Mouse (Mus musculus) E14TG2a.4 (cell line): ENCODE measurements around the gene Dnajc15.

Experiments used
- H3K27me3 ChIP-seq: 2 replicates; pipeline ENCODE4 v1.6.1; 2014; ENCODE audit warnings: low read length, control low read depth; ENCODE audit not compliant: insufficient read depth
- H3K36me3 ChIP-seq: 2 replicates; pipeline ENCODE4 v1.6.1; 2014; ENCODE audit warnings: low read length, control low read depth; ENCODE audit not compliant: insufficient read depth
- H3K4me1 ChIP-seq: replicated peaks from 2 replicates; pipeline ENCODE4 v1.6.1; 2014; ENCODE audit warnings: low read depth, low read length, control low read depth
- H3K4me3 ChIP-seq: replicated peaks from 2 replicates; pipeline ENCODE4 v1.5.1; 2014; ENCODE audit warnings: mild to moderate bottlenecking, low read length
- H3K9me3 ChIP-seq: 2 replicates; pipeline ENCODE4 v1.6.1; 2014; ENCODE audit warnings: low read length, control low read depth
- CTCF ChIP-seq: conservative IDR thresholded peaks from 2 replicates; pipeline ENCODE4 v1.5.1; 2014; ENCODE audit warnings: low read length
- NANOG ChIP-seq: IDR thresholded peaks from 2 replicates; pipeline ENCODE4 v1.6.1; 2014; ENCODE audit warnings: borderline replicate concordance, low read length, mixed read lengths
- POU5F1 ChIP-seq: IDR thresholded peaks from 2 replicates; pipeline ENCODE4 v1.6.1; 2014; ENCODE audit warnings: low read length, borderline replicate concordance

Gene Dnajc15

DNA sequence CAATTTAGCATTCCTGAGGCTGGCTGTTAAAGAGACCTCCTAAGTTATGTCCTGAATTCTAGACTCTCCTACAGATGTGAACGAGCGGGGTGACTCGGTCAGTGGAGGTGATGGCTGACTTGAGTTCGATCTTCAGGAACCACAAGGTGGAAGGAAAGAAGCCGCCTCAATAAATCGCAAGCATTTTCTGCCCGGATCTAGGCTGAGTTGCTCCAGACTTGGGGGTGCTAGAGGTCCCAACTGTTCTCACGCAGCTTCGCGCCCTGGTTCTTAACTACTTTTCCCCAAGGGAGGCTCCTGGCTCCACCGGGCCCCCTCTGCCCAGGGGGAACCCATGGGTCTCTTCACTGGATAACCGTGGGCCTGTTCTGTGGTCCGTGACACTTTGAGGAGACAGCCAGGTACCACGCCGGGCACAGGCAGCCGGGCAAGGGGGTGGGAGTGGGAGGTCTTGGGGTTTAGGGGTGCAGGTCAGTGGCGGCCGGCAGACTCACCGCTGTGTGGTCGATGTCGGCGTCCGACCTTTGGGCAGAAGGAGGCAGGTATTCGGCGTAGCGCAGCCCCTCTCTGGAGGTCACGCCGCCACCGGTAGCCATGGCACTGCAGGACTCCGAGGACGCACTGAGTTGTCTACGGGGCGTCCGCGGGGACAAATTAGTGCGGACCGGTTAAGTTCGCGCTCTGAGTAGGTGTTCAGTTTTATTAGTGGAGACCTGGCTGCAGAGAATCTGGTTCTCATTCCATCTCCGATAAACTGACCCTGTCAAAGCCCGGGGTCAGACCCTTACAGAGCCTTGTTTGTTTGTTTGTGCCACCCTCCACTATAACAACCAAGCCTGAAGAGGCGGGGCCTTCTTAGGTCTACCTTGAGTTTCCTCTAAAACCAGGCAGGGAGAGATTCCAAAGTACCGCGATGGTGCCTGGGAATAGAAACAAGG lies at the start of gene Dnajc15:
Dnajc15 (minus strand) TSS at position 822 of the 938 bp plus-strand sequence.
- Histone ChIP-seq H3K27me3 (peaks cover 3% of the 10 kb centered on the region; the same call in 1 of the 2 replicates), H3K9me3 (no peaks in the 10 kb centered on the region), H3K4me1 (peaks cover 13% of the 10 kb centered on the region), H3K4me3 (peak within 1 kb of the TSS; percentile 94), H3K36me3 (peaks cover 9% of the 10 kb centered on the region; the same call in 1 of the 2 replicates)
- TF ChIP-seq NANOG (no peak), CTCF (no peak), POU5F1 (no peak)

DNA sequence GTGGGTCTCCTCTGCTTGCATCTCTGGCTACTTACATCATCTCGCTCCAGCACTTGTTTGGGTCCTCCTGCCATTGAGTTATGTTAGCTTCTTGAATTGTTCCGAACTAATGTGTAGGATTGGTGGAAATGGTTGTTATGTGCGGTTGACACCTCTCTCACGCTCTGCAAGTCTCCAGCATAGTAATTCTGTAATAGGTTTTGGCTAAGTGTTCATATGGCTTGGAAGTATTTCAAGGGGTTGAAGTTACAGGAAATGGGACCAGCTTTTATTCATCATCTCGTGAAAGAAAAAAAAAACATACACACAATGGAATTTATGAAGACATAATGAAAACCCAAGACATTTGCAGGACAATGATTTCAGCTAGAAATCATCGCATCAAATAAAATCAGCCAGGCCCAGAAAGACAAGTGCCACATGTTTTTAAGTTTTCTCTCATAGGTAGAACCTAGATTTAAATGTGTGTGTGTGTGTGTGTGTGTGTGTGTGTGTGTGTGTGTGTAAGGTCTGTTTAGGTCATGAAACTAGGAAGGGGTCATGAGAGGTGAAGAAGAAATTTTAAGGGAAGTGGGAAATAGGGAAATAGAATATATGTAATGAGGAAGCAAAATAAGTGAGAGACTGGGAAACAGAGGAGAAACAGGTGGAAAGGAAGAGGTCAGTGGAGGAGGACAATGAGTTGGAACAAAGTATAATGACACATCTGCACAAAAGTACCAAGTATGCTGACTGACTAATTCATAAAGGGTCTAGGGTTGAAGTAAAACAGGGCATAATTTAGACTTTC lies 48.3 kb upstream of the Dnajc15 start:
- Histone ChIP-seq H3K9me3 (no peaks in the 10 kb centered on the region), H3K4me1 (no peaks in the 10 kb centered on the region), H3K4me3 (no peak overlapping the region), H3K27me3 (peaks cover 7% of the 10 kb centered on the region), H3K36me3 (no peaks in the 10 kb centered on the region)
- TF ChIP-seq POU5F1 (no peak), NANOG (no peak), CTCF (no peak)

DNA sequence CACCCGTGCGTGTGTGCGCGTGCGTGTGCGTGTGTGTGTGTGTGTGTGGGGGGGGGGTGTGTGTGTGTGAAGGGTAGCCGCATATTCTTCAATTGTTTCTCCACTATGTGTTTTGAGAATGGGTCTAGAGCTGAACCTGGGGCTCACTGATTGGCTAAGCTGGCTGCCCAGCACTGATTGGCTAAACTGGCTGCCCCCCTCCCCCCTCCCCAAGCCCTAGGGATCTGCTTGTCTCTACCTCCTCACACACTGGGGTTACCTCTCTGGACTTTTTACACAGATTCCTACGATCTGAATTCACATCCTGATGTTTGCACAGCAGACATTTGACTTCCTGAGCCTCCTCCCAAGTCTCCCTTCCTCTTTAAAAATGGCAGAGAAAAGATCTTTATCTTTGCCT lies 46.7 kb upstream of the Dnajc15 start:
- peaks cover 7% of the 10 kb centered on the region for H3K27me3 ChIP-seq
- TF ChIP-seq NANOG = no peak
- no peak for TF ChIP-seq CTCF
- no peak for TF ChIP-seq POU5F1
- H3K4me3 ChIP-seq = no peak overlapping the region
- H3K4me1 ChIP-seq = no peaks in the 10 kb centered on the region
- no peaks in the 10 kb centered on the region for H3K36me3 ChIP-seq
- H3K9me3 ChIP-seq = peaks cover 7% of the 10 kb centered on the region

DNA sequence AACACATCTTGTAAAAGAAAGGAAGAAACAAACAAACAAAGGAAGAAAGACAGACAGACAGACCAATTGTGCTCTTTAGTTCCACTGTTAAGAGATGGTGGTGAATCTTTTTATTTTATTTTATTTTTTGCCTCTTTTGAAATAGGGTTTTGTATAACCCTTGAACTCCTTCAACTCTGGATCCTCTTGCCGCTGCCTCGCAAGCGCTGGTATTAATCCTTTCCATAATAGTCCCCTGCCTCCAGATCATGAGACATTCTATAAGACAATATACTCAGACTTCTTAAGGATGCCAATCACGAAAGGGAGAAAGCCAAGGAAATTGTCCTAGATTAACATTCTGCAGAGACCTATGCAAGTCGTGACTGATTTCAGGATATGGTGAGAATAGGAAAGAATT lies 40.9 kb upstream of the Dnajc15 start:
- Histone ChIP-seq H3K4me1 (no peaks in the 10 kb centered on the region), H3K27me3 (0 out of 2 replicates have a peak, but pooled peaks cover 2% of the 10 kb centered on the region), H3K36me3 (no peaks in the 10 kb centered on the region), H3K9me3 (peaks cover 11% of the 10 kb centered on the region), H3K4me3 (no peak overlapping the region)
- TF ChIP-seq NANOG = no peak
- no peak for TF ChIP-seq CTCF
- TF ChIP-seq POU5F1 = no peak

DNA sequence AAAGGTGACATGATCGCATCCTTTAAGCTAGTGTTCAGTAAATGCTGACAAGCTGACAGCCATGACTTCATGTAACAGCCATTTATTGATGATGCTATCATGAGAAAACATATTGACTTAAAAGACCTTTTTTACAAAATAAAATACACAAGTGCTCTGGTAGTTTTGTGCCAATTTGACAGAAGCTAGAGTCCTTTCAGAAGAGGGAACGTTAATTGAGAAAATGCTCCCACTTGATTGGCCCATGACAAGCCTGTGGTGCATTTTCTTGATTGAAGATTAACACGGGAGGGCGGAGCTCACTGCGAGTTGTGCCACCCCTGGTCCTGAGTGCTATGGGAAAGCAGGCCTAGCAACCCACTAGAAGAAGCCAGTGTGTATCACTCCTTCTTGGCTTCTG lies 31.7 kb upstream of the Dnajc15 start:
- no peaks in the 10 kb centered on the region for H3K36me3 ChIP-seq
- H3K4me1 ChIP-seq = no peaks in the 10 kb centered on the region
- H3K9me3 ChIP-seq = peaks cover 6% of the 10 kb centered on the region
- peaks cover 27% of the 10 kb centered on the region for H3K27me3 ChIP-seq
- TF ChIP-seq CTCF = no peak
- TF ChIP-seq NANOG = no peak
- no peak for TF ChIP-seq POU5F1
- H3K4me3 ChIP-seq = no peak overlapping the region

DNA sequence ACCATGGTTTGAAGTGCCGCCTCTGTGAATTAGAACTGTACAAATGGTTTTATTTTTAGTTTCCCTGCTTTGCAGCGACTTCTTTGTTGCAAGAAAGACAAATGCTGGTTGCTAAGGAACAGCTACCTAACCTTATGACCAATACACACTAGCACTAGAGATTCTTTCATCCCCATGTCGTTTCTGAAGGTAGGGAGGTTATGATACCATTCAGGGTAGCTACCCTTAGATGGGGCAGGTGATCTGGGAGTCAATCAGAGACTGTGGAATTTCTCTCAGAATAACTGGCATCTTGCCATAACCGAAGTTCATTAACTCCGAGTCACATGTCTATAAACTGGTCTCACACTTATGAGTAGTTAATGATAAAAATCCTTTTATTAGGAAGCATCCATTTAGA lies 30.5 kb upstream of the Dnajc15 start:
- H3K9me3 ChIP-seq = peaks cover 4% of the 10 kb centered on the region
- no peak for TF ChIP-seq CTCF
- TF ChIP-seq POU5F1 = no peak
- no peak for TF ChIP-seq NANOG
- peaks cover 29% of the 10 kb centered on the region for H3K27me3 ChIP-seq
- H3K36me3 ChIP-seq = no peaks in the 10 kb centered on the region
- H3K4me1 ChIP-seq = no peaks in the 10 kb centered on the region
- no peak overlapping the region for H3K4me3 ChIP-seq

DNA sequence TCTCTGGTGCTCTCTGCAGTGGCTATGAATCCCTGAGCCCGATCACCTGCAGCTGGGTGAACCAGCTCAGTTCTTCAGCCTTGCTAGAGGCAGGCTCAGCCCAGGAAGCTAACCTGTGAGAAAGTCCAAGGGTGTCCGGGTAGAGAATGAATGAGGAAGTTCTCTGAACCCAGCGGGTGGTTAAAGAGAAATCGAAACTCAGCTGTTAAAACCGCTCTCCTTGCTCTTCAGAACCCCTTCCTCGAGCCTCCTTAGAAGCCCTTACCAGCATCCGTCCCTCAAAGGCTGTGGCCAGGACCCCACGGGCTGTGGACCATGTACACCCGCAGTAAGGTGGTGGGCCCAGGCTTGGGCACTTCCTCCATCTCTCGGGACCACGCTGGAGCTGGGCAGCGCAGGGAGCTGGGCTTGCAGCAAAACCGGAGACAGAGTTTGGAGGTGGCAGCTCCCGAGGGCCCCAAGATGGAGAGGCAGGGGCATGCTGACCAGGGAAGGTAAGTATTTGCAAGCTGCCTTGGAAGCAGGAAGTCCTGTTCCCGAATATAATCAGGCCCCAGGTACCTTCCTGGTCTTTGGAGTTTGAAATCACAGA lies 29.3 kb upstream of the Dnajc15 start, which contains the start of gene Epsti1:
Epsti1 (plus strand) TSS at position 69 of the 592 bp plus-strand sequence.
- TF ChIP-seq NANOG = no peak
- no peak for TF ChIP-seq POU5F1
- TF ChIP-seq CTCF = no peak
- no peak within 1 kb of the TSS for H3K4me3 ChIP-seq
- H3K27me3 ChIP-seq = peaks cover 33% of the 10 kb centered on the region
- H3K9me3 ChIP-seq = no peaks in the 10 kb centered on the region
- no peaks in the 10 kb centered on the region for H3K36me3 ChIP-seq
- no peaks in the 10 kb centered on the region for H3K4me1 ChIP-seq

DNA sequence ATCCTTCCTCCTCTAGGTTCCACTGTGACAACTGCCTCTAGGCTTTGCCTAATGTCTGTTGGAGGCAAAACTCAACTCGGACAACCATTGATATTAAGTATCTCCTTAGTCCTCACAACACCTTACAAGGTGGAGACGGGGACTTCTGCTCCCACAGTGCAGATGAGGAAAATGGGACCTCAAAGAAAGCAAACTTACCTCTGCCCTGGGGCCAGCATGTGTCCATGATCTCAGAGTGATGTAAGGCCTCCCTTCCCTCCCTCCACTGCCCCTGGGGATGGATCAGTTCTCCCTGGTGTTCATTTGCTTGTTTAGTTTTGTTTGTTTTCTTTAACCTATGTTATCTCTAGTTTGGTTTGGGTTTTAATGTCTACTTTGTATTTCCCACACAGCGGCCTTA lies 27.6 kb upstream of the Dnajc15 start:
- TF ChIP-seq POU5F1 (no peak), CTCF (no peak), NANOG (no peak)
- H3K9me3 ChIP-seq = no peaks in the 10 kb centered on the region
- no peak overlapping the region for H3K4me3 ChIP-seq
- no peaks in the 10 kb centered on the region for H3K36me3 ChIP-seq
- H3K27me3 ChIP-seq = peaks cover 29% of the 10 kb centered on the region
- H3K4me1 ChIP-seq = no peaks in the 10 kb centered on the region
